ENCODE assay signal across 19 mouse cellular contexts in the genomic region with DNA sequence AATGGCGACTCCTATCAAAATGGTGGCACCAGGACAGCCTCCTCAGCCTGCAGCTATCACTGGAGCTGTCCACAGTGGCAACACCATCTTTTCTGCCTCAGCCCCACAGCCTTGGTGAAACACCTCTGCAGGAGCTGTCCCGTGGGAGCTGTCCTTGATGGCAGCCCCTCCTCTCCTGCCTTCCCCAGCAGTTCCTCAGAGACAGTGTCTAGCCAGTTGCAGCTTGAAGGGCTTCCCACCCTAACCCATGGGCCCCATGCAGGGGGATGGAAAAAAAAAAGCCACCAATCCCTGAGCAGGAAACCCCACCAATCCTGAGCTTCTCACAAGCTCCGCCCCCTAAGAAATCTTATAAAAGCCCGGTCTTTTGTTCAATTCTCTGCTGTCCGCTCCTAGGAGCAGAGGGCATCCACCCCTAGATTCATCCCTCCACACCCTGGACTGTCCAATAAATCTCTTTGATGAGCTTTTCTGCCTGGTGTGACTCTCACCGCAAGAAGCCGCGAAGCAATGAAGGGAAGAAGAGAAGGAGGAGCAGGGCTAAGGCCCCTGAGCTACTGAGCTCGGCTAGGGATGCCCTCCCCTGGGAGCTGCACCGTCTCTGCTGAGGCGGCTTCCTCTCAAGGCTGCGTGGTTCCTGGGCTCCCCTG.
A peak's percentile ranks its signal among the peaks of the same experiment; 100 is the strongest.
DNase-seq lines count a peak whose midpoint lies in the region; ATAC-seq and TF ChIP-seq lines count a peak whose summit lies in the region.
"Had no signal": no experiment of that assay in that cellular context is flagged by ENCODE, and none has a peak within 500 bp of the region (broad histone marks: within the 10 kb centered on the region; RNA-seq: fewer than 3 reads in every experiment).

No protein-coding gene starts in this region.

- intact Hi-C loops in gastrocnemius, adult 2 months (cut with DNase I), result no loop called here

- no peak for DNase-seq in gastrocnemius, adult 2 months
- no peak for DNase-seq in gastrocnemius, postnatal 25 days
- DNase-seq in limb, embryonic 10.5 days (ENCODE audit: low spot score), result no peak
- DNase-seq in CH12.LX (ENCODE audit: extremely low read depth), result peak; percentile 3
- DNase-seq in frontal cortex, postnatal 25 days (ENCODE audit: low spot score in 2 of 2), result no peak
- DNase-seq: adrenal gland, postnatal 10 days; B cell, adult 2 months; cerebellum, adult 18-20 months; heart, adult 2 months; layer of hippocampus, postnatal 36 days; liver, postnatal 0 days; lung, postnatal 4 days had no signal

- no peak for TF ChIP-seq CTCF in gastrocnemius, adult 2 months (IDR thresholded peaks at IDR 0.05)
- no peak for TF ChIP-seq CTCF in CH12.LX (conservative IDR thresholded peaks at IDR 0.05 in 1 of 2, IDR thresholded peaks at IDR 0.05 in 1 of 2; ENCODE audit: low read depth in 2 of 2, low read length in 2 of 2)

- dilution Hi-C loops in CH12.LX (cut with MboI; ENCODE audit: extremely low pct_ligation_motif_present, extremely low pct_unique_long_range_greater_than_20kb, low sequenced_read_pairs), result no loop called here

- TF ChIP-seq RAD21 in CH12.LX (IDR thresholded peaks at IDR 0.05; ENCODE audit: low read depth, low read length), result no peak

- no peak overlapping the region for H3K4me3 ChIP-seq in gastrocnemius, adult 2 months
- H3K4me3 ChIP-seq in limb, embryonic 12.5 days (replicated peaks), result no peak overlapping the region
- no peak overlapping the region for H3K4me3 ChIP-seq in limb, embryonic 10.5 days
- H3K4me3 ChIP-seq in CH12.LX (replicated peaks in 1 of 3; ENCODE audit: low read depth in 2 of 3, low read length in 2 of 3, poor library complexity in 1 of 3), result no peak overlapping the region
- H3K4me3 ChIP-seq in hindbrain, embryonic 16.5 days (ENCODE audit: low read length), result no peak overlapping the region
- no peak overlapping the region for H3K4me3 ChIP-seq in forebrain, embryonic 16.5 days (replicated peaks; ENCODE audit: low read length)
- H3K4me3 ChIP-seq: forebrain, embryonic 15.5 days; heart, adult 2 months; midbrain, embryonic 15.5 days had no signal

- no peak overlapping the region for H3K9ac ChIP-seq in limb, embryonic 12.5 days (replicated peaks)
- no peak overlapping the region for H3K9ac ChIP-seq in CH12.LX (ENCODE audit: insufficient read depth, low read depth)
- no peak overlapping the region for H3K9ac ChIP-seq in hindbrain, embryonic 16.5 days (ENCODE audit: low read depth, low read length)
- no peak overlapping the region for H3K9ac ChIP-seq in forebrain, embryonic 16.5 days (replicated peaks; ENCODE audit: low read depth, low read length)
- H3K9ac ChIP-seq: forebrain, embryonic 15.5 days; liver, postnatal 0 days; midbrain, embryonic 15.5 days had no signal

- in situ Hi-C loops in CH12.LX (cut with MboI; ENCODE audit: low pct_ligation_motif_present, low pct_unique_long_range_greater_than_20kb, low sequenced_read_pairs), result no loop called here

- no peak for TF ChIP-seq EP300 in CH12.LX (IDR thresholded peaks at IDR 0.05; ENCODE audit: low read length)

- WGBS in limb, embryonic 12.5 days, result 79% methylated on average over 12 of the region's 12 CpGs
- 77% methylated on average over 12 of the region's 12 CpGs for WGBS in limb, embryonic 10.5 days
- 71% methylated on average over 12 of the region's 12 CpGs for WGBS in hindbrain, embryonic 16.5 days
- WGBS in forebrain, embryonic 16.5 days, result 84% methylated on average over 12 of the region's 12 CpGs

- no peaks in the 10 kb centered on the region for H3K9me3 ChIP-seq in limb, embryonic 12.5 days
- H3K9me3 ChIP-seq in limb, embryonic 10.5 days (replicated peaks), result no peaks in the 10 kb centered on the region
- H3K9me3 ChIP-seq in CH12.LX (replicated peaks; ENCODE audit: low read length), result no peaks in the 10 kb centered on the region
- no peaks in the 10 kb centered on the region for H3K9me3 ChIP-seq in hindbrain, embryonic 16.5 days (ENCODE audit: control insufficient read depth, low read length)
- no peaks in the 10 kb centered on the region for H3K9me3 ChIP-seq in forebrain, embryonic 16.5 days (ENCODE audit: control insufficient read depth, low read length)
- H3K9me3 ChIP-seq: forebrain, embryonic 15.5 days; G1E; midbrain, embryonic 15.5 days had no signal

- no peak overlapping the region for H3K4me2 ChIP-seq in limb, embryonic 12.5 days
- H3K4me2 ChIP-seq in CH12.LX (ENCODE audit: insufficient read depth, low read depth, poor library complexity, severe bottlenecking), result no peak overlapping the region
- no peak overlapping the region for H3K4me2 ChIP-seq in hindbrain, embryonic 16.5 days (ENCODE audit: low read length)
- no peak overlapping the region for H3K4me2 ChIP-seq in forebrain, embryonic 16.5 days (ENCODE audit: low read length)
- H3K4me2 ChIP-seq: forebrain, embryonic 15.5 days; midbrain, embryonic 15.5 days had no signal

- no peaks in the 10 kb centered on the region for H3K27me3 ChIP-seq in limb, embryonic 12.5 days
- H3K27me3 ChIP-seq in limb, embryonic 10.5 days (ENCODE audit: low read depth, poor library complexity, severe bottlenecking), result no peaks in the 10 kb centered on the region
- no peaks in the 10 kb centered on the region for H3K27me3 ChIP-seq in CH12.LX (replicated peaks)
- no peaks in the 10 kb centered on the region for H3K27me3 ChIP-seq in hindbrain, embryonic 16.5 days (replicated peaks; ENCODE audit: control insufficient read depth, insufficient read depth, low read length)
- no peaks in the 10 kb centered on the region for H3K27me3 ChIP-seq in forebrain, embryonic 16.5 days (replicated peaks; ENCODE audit: control insufficient read depth, insufficient read depth, low read length)
- H3K27me3 ChIP-seq: forebrain, embryonic 15.5 days; midbrain, embryonic 15.5 days had no signal

- no peak for ATAC-seq in limb, embryonic 12.5 days (ENCODE audit: insufficient number of reproducible peaks, insufficient read depth, low FRiP score, low TSS enrichment, low read depth)
- ATAC-seq in hindbrain, embryonic 16.5 days, result no peak
- ATAC-seq in forebrain, embryonic 16.5 days, result no peak; the same call in 1 of the 2 replicates
- ATAC-seq: forebrain, embryonic 15.5 days; liver, postnatal 0 days; midbrain, embryonic 15.5 days had no signal

- H3K27ac ChIP-seq in gastrocnemius, adult 2 months, result 0 out of 2 replicates have a peak overlapping the region, but pooled peaks have one; percentile 0
- peak overlapping the region; percentile 12; the same call in 1 of the 2 replicates for H3K27ac ChIP-seq in limb, embryonic 12.5 days
- no peak overlapping the region for H3K27ac ChIP-seq in limb, embryonic 10.5 days
- H3K27ac ChIP-seq in CH12.LX (ENCODE audit: insufficient read depth, low read depth), result no peak overlapping the region
- 0 out of 2 replicates have a peak overlapping the region, but pooled peaks have one; percentile 29 for H3K27ac ChIP-seq in hindbrain, embryonic 16.5 days (ENCODE audit: low read depth, low read length)
- H3K27ac ChIP-seq in forebrain, embryonic 16.5 days (ENCODE audit: low read length), result no peak overlapping the region
- H3K27ac ChIP-seq: forebrain, embryonic 15.5 days; heart, adult 2 months; midbrain, embryonic 15.5 days; stomach, postnatal 0 days had no signal

- no peaks in the 10 kb centered on the region for H3K79me2 ChIP-seq in CH12.LX (replicated peaks; ENCODE audit: control insufficient read depth, extremely low read depth, insufficient read depth, poor library complexity, severe bottlenecking)

- no peaks in the 10 kb centered on the region for H3K36me3 ChIP-seq in limb, embryonic 12.5 days
- no peaks in the 10 kb centered on the region for H3K36me3 ChIP-seq in limb, embryonic 10.5 days
- H3K36me3 ChIP-seq in CH12.LX (replicated peaks in 1 of 2; ENCODE audit: control insufficient read depth in 1 of 2, insufficient read depth in 1 of 2, low read length in 1 of 2), result no peaks in the 10 kb centered on the region
- H3K36me3 ChIP-seq in hindbrain, embryonic 16.5 days (ENCODE audit: control insufficient read depth, insufficient read depth, low read length), result no peaks in the 10 kb centered on the region
- no peaks in the 10 kb centered on the region for H3K36me3 ChIP-seq in forebrain, embryonic 16.5 days (ENCODE audit: control insufficient read depth, insufficient read depth)
- H3K36me3 ChIP-seq: forebrain, embryonic 15.5 days; G1E; midbrain, embryonic 15.5 days had no signal

- H3K4me1 ChIP-seq in limb, embryonic 12.5 days (replicated peaks), result peaks cover 3% of the 10 kb centered on the region; the same call in 1 of the 2 replicates
- peaks cover 4% of the 10 kb centered on the region; the same call in 1 of the 2 replicates for H3K4me1 ChIP-seq in limb, embryonic 10.5 days
- H3K4me1 ChIP-seq in CH12.LX (ENCODE audit: control insufficient read depth in 1 of 2, insufficient read depth in 2 of 2), result peaks cover 0 to 4% of the 10 kb centered on the region in 2 experiments; a peak in 1 of 4 replicates
- no peaks in the 10 kb centered on the region for H3K4me1 ChIP-seq in hindbrain, embryonic 16.5 days (ENCODE audit: control insufficient read depth, insufficient read depth, low read depth, low read length)
- H3K4me1 ChIP-seq in forebrain, embryonic 16.5 days (replicated peaks; ENCODE audit: control insufficient read depth, insufficient read depth, low read length), result no peaks in the 10 kb centered on the region
- H3K4me1 ChIP-seq: forebrain, embryonic 15.5 days had no signal

- no peak for TF ChIP-seq POLR2A in CH12.LX (IDR thresholded peaks at IDR 0.05; ENCODE audit: low read depth, low read length)

TF ChIP-seq in CH12.LX, 34 proteins besides CTCF, POLR2A, EP300 and RAD21:
- TF ChIP-seq ETS1 (conservative IDR thresholded peaks at IDR 0.05; ENCODE audit: low read depth, low read length) (no peak), CHD2 (IDR thresholded peaks at IDR 0.05; ENCODE audit: low read length) (no peak), MEF2A (IDR thresholded peaks at IDR 0.05; ENCODE audit: borderline replicate concordance, low read depth, low read length) (no peak), BHLHE40 (IDR thresholded peaks at IDR 0.05; ENCODE audit: low read depth, low read length) (no peak), NRF1 (IDR thresholded peaks at IDR 0.05; ENCODE audit: low read depth, low read length) (no peak), ELF1 (IDR thresholded peaks at IDR 0.05; ENCODE audit: low read depth, low read length) (no peak), ZMIZ1 (IDR thresholded peaks at IDR 0.05; ENCODE audit: low read depth, low read length) (no peak), TCF12 (IDR thresholded peaks at IDR 0.05; ENCODE audit: low read depth, low read length) (no peak), CHD1 (IDR thresholded peaks at IDR 0.05; ENCODE audit: low read depth, low read length) (no peak), MAFK (IDR thresholded peaks at IDR 0.05; ENCODE audit: insufficient replicate concordance, low read length) (no peak), TBP (conservative IDR thresholded peaks at IDR 0.05; ENCODE audit: low read depth, low read length) (no peak), RCOR1 (conservative IDR thresholded peaks at IDR 0.05; ENCODE audit: low read depth, low read length) (no peak), USF2 (conservative IDR thresholded peaks at IDR 0.05; ENCODE audit: low read depth, low read length) (no peak), ZNF384 (IDR thresholded peaks at IDR 0.05; ENCODE audit: low read depth, low read length) (no peak)
TF ChIP-seq in CH12.LX: peak in this region for 0.

Comparison
In these comparisons a context has a peak if more than half of its experiments do, and no peak if none do; other contexts are left out.
1. H3K27ac ChIP-seq: peak in gastrocnemius, adult 2 months (single experiment), limb, embryonic 12.5 days (single experiment) and hindbrain, embryonic 16.5 days (single experiment); none in limb, embryonic 10.5 days (single experiment), CH12.LX (single experiment) and forebrain, embryonic 16.5 days (single experiment).